Mouse (Mus musculus) frontal cortex, adult (tissue): ENCODE data around the gene Pknox1.
A peak's percentile ranks its signal among the peaks of the same experiment; 100 is the strongest.
"Not testable (repeated sequence)": the region's sequence is repeated elsewhere in the genome, so short reads cannot be mapped to it uniquely, and the experiment has no call there.

Experiments
- ATAC-seq: cut with Nextera tagmentation; 2 replicates; pipeline ENCODE4 v1.9.2; 2017; ENCODE audit warnings: mild to moderate bottlenecking, moderate library complexity, mixed read lengths; ENCODE audit not compliant: low TSS enrichment

Gene Pknox1

GRCm38 (mm10) chr17:31597957-31598356, 33.4 kb downstream of the Pknox1 start:
- ATAC-seq, result no peak

- ATAC-seq, result no peak
Observed at GRCm38 (mm10) chr17:31598593-31598992, 34.1 kb downstream of the Pknox1 start.

- no peak for ATAC-seq
Observed at GRCm38 (mm10) chr17:31606424-31606823, 41.9 kb downstream of the Pknox1 start.

GRCm38 (mm10) chr17:31607256-31607951, 42.9 kb downstream of the Pknox1 start:
- no peak for ATAC-seq

GRCm38 (mm10) chr17:31609173-31609572, 44.6 kb downstream of the Pknox1 start:
- not testable (repeated sequence) for ATAC-seq

GRCm38 (mm10) chr17:31609895-31610294, 45.4 kb downstream of the Pknox1 start:
- no peak for ATAC-seq

- ATAC-seq, result no peak
Observed at GRCm38 (mm10) chr17:31613086-31613755, 48.7 kb downstream of the Pknox1 start.

- no peak for ATAC-seq
Observed at GRCm38 (mm10) chr17:31623101-31623500, 58.6 kb downstream of the Pknox1 start.

GRCm38 (mm10) chr17:31627961-31628360, 63.4 kb downstream of the Pknox1 start:
- ATAC-seq, result no peak

- ATAC-seq, result no peak
Observed at GRCm38 (mm10) chr17:31631081-31631800, 66.7 kb downstream of the Pknox1 start.

GRCm38 (mm10) chr17:31633007-31633406, 68.5 kb downstream of the Pknox1 start:
- no peak for ATAC-seq

GRCm38 (mm10) chr17:31634896-31635295, 70.4 kb downstream of the Pknox1 start:
- ATAC-seq, result no peak

- ATAC-seq, result no peak
Observed at GRCm38 (mm10) chr17:31635781-31636180, 71.2 kb downstream of the Pknox1 start.

- no peak for ATAC-seq
Observed at GRCm38 (mm10) chr17:31636277-31636941, 71.9 kb downstream of the Pknox1 start.

GRCm38 (mm10) chr17:31636942-31637811, 72.6 kb downstream of the Pknox1 start, which contains the start of gene Cbs:
TSS of gene Cbs (minus strand) at chr17:31637238.
- peak; percentile 55; the same call in 1 of the 2 replicates for ATAC-seq

- ATAC-seq, result 0 out of 2 replicates have a peak, but pooled peaks have one; percentile 48
Observed at GRCm38 (mm10) chr17:31637866-31638570, 73.5 kb downstream of the Pknox1 start.

GRCm38 (mm10) chr17:31639651-31640050, 75.1 kb downstream of the Pknox1 start:
- no peak for ATAC-seq

GRCm38 (mm10) chr17:31642331-31642730, 77.8 kb downstream of the Pknox1 start:
- ATAC-seq, result no peak

GRCm38 (mm10) chr17:31642913-31643312, 78.4 kb downstream of the Pknox1 start:
- ATAC-seq, result no peak
